Mouse (Mus musculus) midbrain, embryonic 16.5 days (tissue): ENCODE data around the gene Rxfp2. TPM values are rescaled to one million over a fixed set of nuclear protein-coding genes. Genes with fewer than 3 reads are reported as not detected.

Source experiments
- ATAC-seq: fragments of 200-750 bp; cut with Nextera tagmentation; 2 replicates; pipeline ENCODE4 v1.8.0; 2017; ENCODE audit warnings: moderate TSS enrichment
- H3K27ac ChIP-seq: fragments of 300-500 bp; sonication (generic); 2 replicates; pipeline ENCODE4 v1.5.1; 2014; ENCODE audit warnings: mild to moderate bottlenecking, low read length, mixed read lengths
- H3K27me3 ChIP-seq: fragments of 300-500 bp; sonication (generic); 2 replicates; pipeline ENCODE4 v1.6.1; 2014; ENCODE audit warnings: low read depth, low read length, mixed read lengths; ENCODE audit not compliant: control insufficient read depth, insufficient read depth
- H3K36me3 ChIP-seq: fragments of 300-500 bp; sonication (generic); 2 replicates; pipeline ENCODE4 v1.6.1; 2014; ENCODE audit warnings: mild to moderate bottlenecking, low read length, moderate library complexity, mixed read lengths; ENCODE audit not compliant: control insufficient read depth, insufficient read depth
- H3K4me1 ChIP-seq: fragments of 300-500 bp; sonication (generic); 2 replicates; pipeline ENCODE4 v1.6.1; 2014; ENCODE audit warnings: mild to moderate bottlenecking, low read length, mixed read lengths; ENCODE audit not compliant: control insufficient read depth, insufficient read depth
- H3K4me2 ChIP-seq: fragments of 300-500 bp; sonication (generic); 2 replicates; pipeline ENCODE4 v1.6.1; 2014; ENCODE audit warnings: mild to moderate bottlenecking, low read length, mixed read lengths
- H3K4me3 ChIP-seq: fragments of 300-500 bp; sonication (generic); 2 replicates; pipeline ENCODE4 v1.5.1; 2014; ENCODE audit warnings: low read depth, mild to moderate bottlenecking, low read length, moderate library complexity, mixed read lengths
- H3K9ac ChIP-seq: fragments of 300-500 bp; sonication (generic); 2 replicates; pipeline ENCODE4 v1.6.1; 2014; ENCODE audit warnings: low read depth, low read length, mixed read lengths
- H3K9me3 ChIP-seq: fragments of 300-500 bp; sonication (generic); replicated peaks from 2 replicates; pipeline ENCODE4 v1.6.1; 2014; ENCODE audit warnings: mild to moderate bottlenecking, low read length, mixed read lengths; ENCODE audit not compliant: control insufficient read depth, poor library complexity, severe bottlenecking
- whole genome bisulfite sequencing: fragments of 180-500 bp; shearing (Covaris S2); extraction: QIAGEN DNeasy Blood & Tissue Kit; methylation state at CpG from one replicate; pipeline ENCODE4 v1.1.7; 2014; 5-methylcytosine and 5-hydroxymethylcytosine counted together
- polyA plus RNA-seq: library from polyadenylated mRNA; unstranded; fragments of >200 nt; fragmentation: Nextera tagmentation; extraction: Ambion mirVana; gene quantifications from 2 replicates; pipeline ENCODE4 v1.2.1, GENCODE M21; 2015

The Rxfp2 gene
- polyA plus RNA-seq, 1 experiment from 2014 or later = 1.9 TPM

DNA sequence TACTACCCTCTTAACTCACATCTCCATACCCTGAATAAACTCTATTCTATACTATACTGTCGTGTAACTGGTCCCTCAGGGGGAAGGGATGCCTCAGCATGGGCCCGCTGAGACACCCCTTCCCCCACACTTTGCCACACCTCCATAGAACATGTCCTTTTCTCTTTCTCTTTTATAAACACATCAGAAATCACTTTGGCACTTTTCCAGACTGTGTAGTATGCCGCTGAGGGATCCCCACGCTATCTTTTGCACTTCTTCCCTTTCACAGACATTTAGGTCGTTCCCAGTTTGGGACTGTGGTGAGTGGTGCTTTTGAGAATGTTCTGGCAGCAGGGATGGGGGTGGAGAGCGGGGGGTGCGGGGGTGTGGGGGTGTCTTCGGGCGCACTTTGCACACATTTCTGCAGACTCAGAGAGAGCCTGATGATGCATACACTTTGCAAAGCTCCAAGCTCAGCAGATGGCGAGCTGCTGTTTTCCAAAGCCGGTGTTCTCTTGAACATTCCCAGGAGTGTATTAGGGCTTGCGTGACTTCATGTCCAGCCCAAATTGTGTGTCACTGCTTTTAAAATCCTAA is 8.1 kb downstream of the Rxfp2 start:
- H3K9ac ChIP-seq = no peak overlapping the region
- ATAC-seq = no peak
- no peaks in the 10 kb centered on the region; the same call in 1 of the 2 replicates for H3K27me3 ChIP-seq
- H3K4me3 ChIP-seq = no peak overlapping the region
- 89% methylated on average over 12 of the region's 12 CpGs for WGBS
- H3K36me3 ChIP-seq = no peaks in the 10 kb centered on the region
- H3K4me1 ChIP-seq = no peaks in the 10 kb centered on the region
- H3K27ac ChIP-seq = no peak overlapping the region
- H3K4me2 ChIP-seq = no peak overlapping the region
- no peaks in the 10 kb centered on the region for H3K9me3 ChIP-seq

DNA sequence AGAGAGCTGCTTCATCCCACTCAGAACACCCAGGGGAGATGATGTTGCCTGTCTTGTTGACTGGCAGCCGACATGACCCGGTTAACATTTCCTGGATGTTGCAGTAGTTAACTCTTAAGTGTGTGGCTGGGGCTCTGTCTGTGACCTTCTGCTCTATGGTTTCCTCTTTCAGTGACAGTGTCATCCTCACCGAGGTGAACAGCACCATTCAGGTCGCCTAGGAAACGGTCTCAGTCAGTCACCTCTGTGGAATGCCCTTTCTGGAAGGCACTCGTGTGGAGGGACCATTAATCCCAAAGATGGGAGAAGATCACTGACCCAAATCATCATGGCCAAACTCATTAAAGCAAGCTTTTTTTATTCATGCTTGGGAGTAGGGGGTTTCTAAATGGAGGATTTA is 12.7 kb downstream of the Rxfp2 start:
- Histone ChIP-seq H3K36me3 (no peaks in the 10 kb centered on the region), H3K4me1 (no peaks in the 10 kb centered on the region), H3K27ac (no peak overlapping the region), H3K4me3 (no peak overlapping the region), H3K4me2 (no peak overlapping the region), H3K27me3 (no peaks in the 10 kb centered on the region), H3K9me3 (no peaks in the 10 kb centered on the region), H3K9ac (no peak overlapping the region)
- no peak for ATAC-seq
- WGBS = 23% methylated on average over 6 of the region's 6 CpGs

DNA sequence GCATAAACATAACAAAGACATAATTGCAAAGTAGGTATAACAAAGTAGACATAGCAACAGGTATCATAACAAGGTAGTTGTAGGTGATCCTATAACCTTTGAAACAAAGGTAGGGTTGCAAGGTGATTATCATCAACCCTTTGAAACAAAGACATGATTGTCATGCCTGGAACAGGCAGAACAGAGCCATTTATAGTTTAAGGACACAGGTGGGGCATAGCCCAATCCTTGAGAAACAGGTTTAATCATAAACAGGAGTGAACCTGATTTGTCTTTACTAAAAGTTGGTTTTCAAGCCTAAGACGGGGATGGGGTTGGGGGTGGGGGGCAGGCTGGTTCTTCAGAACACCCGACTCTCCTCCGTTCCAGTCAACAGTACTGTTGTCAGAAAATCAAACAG is 13.2 kb downstream of the Rxfp2 start:
- WGBS = 58% methylated on average over 3 of the region's 3 CpGs
- Histone ChIP-seq H3K27ac (no peak overlapping the region), H3K9me3 (no peaks in the 10 kb centered on the region), H3K27me3 (no peaks in the 10 kb centered on the region), H3K36me3 (no peaks in the 10 kb centered on the region), H3K4me3 (no peak overlapping the region), H3K9ac (no peak overlapping the region), H3K4me2 (no peak overlapping the region), H3K4me1 (no peaks in the 10 kb centered on the region)
- no peak for ATAC-seq

DNA sequence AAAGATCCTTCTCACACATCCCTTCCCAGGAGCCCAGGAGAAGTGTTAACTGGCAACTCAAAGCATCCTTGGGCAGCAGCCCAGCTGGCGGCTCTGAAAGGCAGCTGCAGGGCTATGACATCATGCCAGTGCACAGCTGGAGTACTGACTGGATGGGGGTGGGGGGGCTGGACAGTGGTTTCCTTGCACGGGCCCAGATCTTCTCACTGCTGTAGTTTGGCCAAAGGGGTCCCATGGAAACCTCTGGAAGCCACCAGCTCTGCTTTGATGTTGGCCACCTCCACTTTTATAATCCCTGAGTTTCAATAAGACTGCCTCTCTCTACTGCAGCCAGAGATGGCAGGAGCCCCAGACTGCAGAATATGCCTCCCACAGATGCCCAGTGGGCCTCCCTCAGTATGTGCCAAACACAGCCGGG is 13.6 kb downstream of the Rxfp2 start:
- H3K27ac ChIP-seq = no peak overlapping the region
- no peaks in the 10 kb centered on the region for H3K36me3 ChIP-seq
- no peaks in the 10 kb centered on the region for H3K4me1 ChIP-seq
- no peaks in the 10 kb centered on the region for H3K27me3 ChIP-seq
- H3K9ac ChIP-seq = no peak overlapping the region
- 33% methylated on average over 3 of the region's 3 CpGs for WGBS
- H3K4me2 ChIP-seq = no peak overlapping the region
- H3K4me3 ChIP-seq = no peak overlapping the region
- no peak; the same call in 1 of the 2 replicates for ATAC-seq
- H3K9me3 ChIP-seq = no peaks in the 10 kb centered on the region

DNA sequence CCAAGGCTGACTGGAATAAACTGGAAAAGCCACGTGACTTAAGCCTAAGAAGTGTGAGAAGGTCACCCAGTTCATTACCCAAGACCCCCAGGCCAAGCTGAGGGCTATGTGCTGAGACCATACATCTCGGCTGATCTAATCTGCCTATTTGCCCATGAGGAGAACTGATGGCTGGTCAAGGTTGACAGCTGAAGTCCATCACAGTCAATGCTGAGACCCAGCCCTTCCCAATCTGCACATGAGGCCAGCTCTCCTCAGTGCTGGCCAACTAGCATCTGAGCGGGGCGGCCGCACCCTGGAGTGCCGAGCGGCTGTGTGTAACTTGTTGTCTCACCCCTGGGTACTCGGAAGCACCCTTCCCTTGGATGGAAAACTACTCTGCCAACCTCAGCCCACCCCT is 17.8 kb downstream of the Rxfp2 start:
- no peak overlapping the region for H3K4me2 ChIP-seq
- H3K36me3 ChIP-seq = no peaks in the 10 kb centered on the region
- no peak overlapping the region for H3K4me3 ChIP-seq
- H3K9ac ChIP-seq = no peak overlapping the region
- ATAC-seq = no peak
- no peaks in the 10 kb centered on the region for H3K4me1 ChIP-seq
- H3K27me3 ChIP-seq = no peaks in the 10 kb centered on the region
- H3K27ac ChIP-seq = no peak overlapping the region
- no peaks in the 10 kb centered on the region for H3K9me3 ChIP-seq
- WGBS = 88% methylated on average over 8 of the region's 8 CpGs

DNA sequence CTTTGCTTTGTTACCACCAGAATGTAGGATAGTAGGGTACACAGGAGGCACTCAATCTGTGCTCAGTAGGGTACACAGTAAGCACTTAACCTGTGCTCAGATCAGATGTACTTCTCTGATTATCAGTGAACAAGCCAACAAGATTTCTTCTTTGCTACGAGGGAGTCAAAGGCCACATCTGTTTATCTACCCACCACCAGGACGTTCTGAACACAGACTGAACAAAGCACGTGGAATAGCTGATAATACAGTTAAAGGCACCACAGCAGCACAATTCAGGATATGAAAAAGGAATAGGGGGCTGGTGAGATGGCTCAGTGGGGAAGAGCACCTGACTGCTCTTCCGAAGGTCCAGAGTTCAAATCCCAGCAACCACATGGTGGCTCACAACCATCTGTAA is 18.4 kb downstream of the Rxfp2 start:
- WGBS = 74% methylated on average over 4 of the region's 4 CpGs
- Histone ChIP-seq H3K4me1 (no peaks in the 10 kb centered on the region), H3K4me2 (no peak overlapping the region), H3K27ac (no peak overlapping the region), H3K9ac (no peak overlapping the region), H3K4me3 (no peak overlapping the region), H3K9me3 (no peaks in the 10 kb centered on the region), H3K27me3 (no peaks in the 10 kb centered on the region), H3K36me3 (no peaks in the 10 kb centered on the region)
- ATAC-seq = no peak

DNA sequence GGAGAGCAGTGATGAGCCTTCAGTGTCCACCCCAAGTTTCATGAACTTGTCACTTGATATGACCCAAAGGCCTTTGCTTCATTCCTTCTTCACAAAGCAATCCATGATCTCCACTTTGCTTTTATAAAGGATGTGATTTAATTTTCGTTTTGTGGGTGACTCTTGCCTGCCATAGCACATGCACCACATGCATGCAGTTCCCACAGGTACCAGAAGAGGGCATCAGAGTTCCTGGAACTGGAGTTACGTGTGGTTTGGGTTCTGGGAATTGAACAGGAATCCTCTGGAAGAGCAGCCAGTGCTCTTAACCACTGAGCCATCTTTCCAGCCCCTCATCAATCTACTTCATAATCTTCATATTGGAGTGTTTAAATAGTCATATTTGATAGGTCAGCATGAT is 26.1 kb downstream of the Rxfp2 start:
- Histone ChIP-seq H3K9me3 (no peaks in the 10 kb centered on the region), H3K4me3 (no peak overlapping the region), H3K36me3 (no peaks in the 10 kb centered on the region), H3K9ac (no peak overlapping the region), H3K4me1 (no peaks in the 10 kb centered on the region), H3K27me3 (no peaks in the 10 kb centered on the region), H3K27ac (no peak overlapping the region), H3K4me2 (no peak overlapping the region)
- no peak for ATAC-seq
- 72% methylated on average over 2 of the region's 2 CpGs for WGBS

DNA sequence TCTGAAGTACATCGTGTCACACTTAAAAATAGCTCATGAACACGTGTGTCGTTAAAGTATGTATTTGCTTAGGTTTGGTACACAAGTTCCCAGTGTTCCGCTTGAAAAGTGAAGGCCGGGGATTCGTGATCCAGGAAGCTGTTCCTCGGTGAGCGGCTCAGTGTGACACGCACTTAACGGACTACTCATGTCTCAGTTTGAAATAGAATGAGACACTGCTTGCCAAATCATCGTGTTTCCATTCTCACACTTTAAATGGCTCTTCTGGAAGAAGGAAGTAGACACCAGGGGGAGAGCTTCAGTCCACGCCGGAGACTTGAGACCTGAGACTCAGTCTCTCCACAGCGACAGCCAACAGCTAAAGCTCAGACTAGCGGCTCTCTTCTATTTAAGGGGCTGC is 28.0 kb downstream of the Rxfp2 start:
- Histone ChIP-seq H3K27ac (no peak overlapping the region), H3K4me3 (no peak overlapping the region), H3K36me3 (no peaks in the 10 kb centered on the region), H3K27me3 (no peaks in the 10 kb centered on the region), H3K9me3 (no peaks in the 10 kb centered on the region), H3K9ac (no peak overlapping the region), H3K4me2 (no peak overlapping the region), H3K4me1 (no peaks in the 10 kb centered on the region)
- ATAC-seq = no peak
- 84% methylated on average over 15 of the region's 15 CpGs for WGBS

DNA sequence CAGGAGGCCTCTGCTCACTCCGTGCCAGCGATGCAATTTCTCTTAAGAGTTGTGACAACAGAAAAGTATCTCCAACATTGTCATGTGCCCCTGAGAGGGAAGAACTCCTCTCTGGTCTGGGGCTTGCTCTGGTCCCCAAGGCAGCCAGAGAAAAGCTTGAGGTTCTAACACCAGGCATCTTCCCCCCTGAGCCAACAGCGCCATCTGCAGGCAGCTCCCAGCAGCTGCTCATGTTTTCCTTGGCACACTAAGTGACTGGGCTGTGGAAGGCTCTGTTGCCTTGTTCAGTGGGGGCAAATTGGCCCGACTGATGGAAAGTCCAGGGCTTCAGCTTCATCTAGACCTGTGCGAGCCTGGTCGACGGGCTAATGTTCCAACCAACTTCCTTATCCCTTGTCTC is 31.5 kb downstream of the Rxfp2 start:
- Histone ChIP-seq H3K36me3 (no peaks in the 10 kb centered on the region), H3K9me3 (no peaks in the 10 kb centered on the region)
- no peak for ATAC-seq

More for the DNA sequence above, 31.5 kb downstream of the Rxfp2 start:
- H3K27me3 ChIP-seq = no peaks in the 10 kb centered on the region
- no peak overlapping the region for H3K4me2 ChIP-seq
- 57% methylated on average over 7 of the region's 7 CpGs for WGBS
- H3K4me1 ChIP-seq = no peaks in the 10 kb centered on the region
- no peak overlapping the region for H3K9ac ChIP-seq
- H3K27ac ChIP-seq = no peak overlapping the region
- no peak overlapping the region for H3K4me3 ChIP-seq
